Mouse (Mus musculus) c-Kit-positive CD71-positive TER-119-negative erythroid progenitor cells, embryonic 14.5 days (primary cell): ENCODE results near the gene Fbxo7.
"Not testable (repeated sequence)": the region's sequence is repeated elsewhere in the genome, so short reads cannot be mapped to it uniquely, and the experiment has no call there.

ENCODE experiments used
- DNase-seq: peaks from one replicate; pipeline ENCODE4 v3.0.0-alpha.2; 2013; ENCODE audit warnings: low read depth

The Fbxo7 gene

GRCm38 (mm10) chr10:86021749-86022473 lies at the start of gene Fbxo7:
Fbxo7 (plus strand) TSS chr10:86021972.
- peak; percentile 81 for DNase-seq

GRCm38 (mm10) chr10:85972915-85973314 lies 48.9 kb upstream of the Fbxo7 start:
- no peak for DNase-seq

- DNase-seq, result no peak
These were observed 32.2 kb upstream of the Fbxo7 start for GRCm38 (mm10) chr10:85989412-85990115.

GRCm38 (mm10) chr10:85992412-85992811 lies 29.4 kb upstream of the Fbxo7 start:
- DNase-seq, result no peak

- no peak for DNase-seq
These were observed 27.9 kb upstream of the Fbxo7 start for GRCm38 (mm10) chr10:85993836-85994235.

GRCm38 (mm10) chr10:85994543-85995104 lies 27.1 kb upstream of the Fbxo7 start:
- no peak for DNase-seq

GRCm38 (mm10) chr10:86000447-86000846 lies 21.3 kb upstream of the Fbxo7 start:
- DNase-seq, result no peak

- DNase-seq, result no peak
These were observed 15.3 kb upstream of the Fbxo7 start for GRCm38 (mm10) chr10:86006455-86006854.

GRCm38 (mm10) chr10:86009688-86010087 lies 12.1 kb upstream of the Fbxo7 start:
- no peak for DNase-seq

GRCm38 (mm10) chr10:86010636-86011035 lies 11.1 kb upstream of the Fbxo7 start:
- no peak for DNase-seq

GRCm38 (mm10) chr10:86011172-86011571 lies 10.6 kb upstream of the Fbxo7 start:
- no peak for DNase-seq

GRCm38 (mm10) chr10:86011781-86012180 lies 10.0 kb upstream of the Fbxo7 start, which contains the start of gene Bpifc:
Bpifc (minus strand) TSS chr10:86011895.
- no peak for DNase-seq

- no peak for DNase-seq
These were observed 4.0 kb upstream of the Fbxo7 start for GRCm38 (mm10) chr10:86017781-86018180.

- no peak for DNase-seq
These were observed 3.0 kb upstream of the Fbxo7 start for GRCm38 (mm10) chr10:86018813-86019212.

GRCm38 (mm10) chr10:86021408-86021748 lies 394 bp upstream of the Fbxo7 start:
- DNase-seq, result no peak

- no peak for DNase-seq
These were observed 673 bp downstream of the Fbxo7 start for GRCm38 (mm10) chr10:86022474-86022816.

- DNase-seq, result peak; percentile 34
These were observed 1.4 kb downstream of the Fbxo7 start for GRCm38 (mm10) chr10:86023149-86023548.

GRCm38 (mm10) chr10:86025906-86026305 lies 4.1 kb downstream of the Fbxo7 start:
- DNase-seq, result no peak

- peak; percentile 89 for DNase-seq
These were observed 4.6 kb downstream of the Fbxo7 start for GRCm38 (mm10) chr10:86026354-86026753.

GRCm38 (mm10) chr10:86026807-86027206 lies 5.0 kb downstream of the Fbxo7 start:
- DNase-seq, result not testable (repeated sequence)

- no peak for DNase-seq
These were observed 9.0 kb downstream of the Fbxo7 start for GRCm38 (mm10) chr10:86030743-86031142.

- no peak for DNase-seq
These were observed 10.7 kb downstream of the Fbxo7 start for GRCm38 (mm10) chr10:86032517-86032916.

- no peak for DNase-seq
These were observed 12.4 kb downstream of the Fbxo7 start for GRCm38 (mm10) chr10:86034007-86034728.
